Mouse (Mus musculus): Measurements from ENCODE around the gene 3110082I17Rik.

- TF ChIP-seq CTCF (IDR thresholded peaks at IDR 0.05; ENCODE audit: low read depth, low read length) (no peak), POLR2A (IDR thresholded peaks at IDR 0.05; ENCODE audit: borderline replicate concordance, low read depth, low read length) (no peak)
Observed at GRCm38 (mm10) chr5:139380385-139381248, 79.7 kb downstream of the 3110082I17Rik start.
